Mouse (Mus musculus): ENCODE measurements around the gene Prss21.
A peak's percentile ranks its signal among the peaks of the same experiment; 100 is the strongest.

The Prss21 gene

DNA sequence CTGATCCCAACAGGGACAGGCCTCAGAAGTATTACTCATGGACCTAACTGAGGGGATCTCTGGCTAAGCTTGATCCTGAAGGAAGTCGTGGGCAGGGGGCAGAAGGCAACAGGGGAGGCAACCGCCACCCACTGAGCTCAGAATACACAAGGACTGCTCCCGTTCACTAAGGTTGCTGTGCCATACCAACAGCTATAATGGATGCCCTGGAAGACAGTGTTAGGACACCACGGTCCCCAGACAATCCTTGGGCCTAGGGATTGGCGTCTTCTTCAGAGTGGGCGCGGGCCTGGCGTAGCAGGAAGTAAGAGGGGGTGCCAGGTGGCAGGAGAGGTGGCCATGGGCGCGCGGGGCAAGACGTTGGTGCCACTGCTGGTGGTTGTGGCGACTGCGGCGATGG, at the start of gene Prss21:
Gene Prss21 (plus strand): TSS at position 301 of the 400 bp plus-strand sequence.
- DNase-seq (ENCODE audit: extremely low read depth, low read depth) = no peak

DNA sequence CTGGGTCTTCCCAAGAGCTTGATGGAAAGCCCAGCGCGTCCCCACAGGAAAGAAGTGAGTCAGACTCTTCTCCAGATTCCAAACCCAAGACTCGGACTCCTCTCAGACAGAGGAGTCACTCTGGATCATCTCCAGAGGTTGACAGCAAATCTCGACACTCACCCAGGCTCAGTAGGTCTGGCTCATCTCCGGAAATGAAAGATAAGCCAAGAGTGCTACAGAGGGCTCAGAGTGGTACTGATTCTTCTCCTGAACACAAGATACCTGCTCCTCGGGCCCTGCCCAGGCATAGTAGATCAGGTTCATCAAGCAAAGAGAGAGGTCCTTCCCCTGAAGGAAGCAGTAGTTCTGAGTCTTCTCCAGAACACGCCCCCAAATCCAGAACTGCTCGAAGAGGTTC, 49.3 kb upstream of the Prss21 start:
- DNase-seq (ENCODE audit: extremely low read depth, low read depth) = no peak

- no peak for DNase-seq (ENCODE audit: extremely low read depth, low read depth)
These were observed 48.6 kb upstream of the Prss21 start for GRCm38 (mm10) chr17:23819235-23819634.

DNA sequence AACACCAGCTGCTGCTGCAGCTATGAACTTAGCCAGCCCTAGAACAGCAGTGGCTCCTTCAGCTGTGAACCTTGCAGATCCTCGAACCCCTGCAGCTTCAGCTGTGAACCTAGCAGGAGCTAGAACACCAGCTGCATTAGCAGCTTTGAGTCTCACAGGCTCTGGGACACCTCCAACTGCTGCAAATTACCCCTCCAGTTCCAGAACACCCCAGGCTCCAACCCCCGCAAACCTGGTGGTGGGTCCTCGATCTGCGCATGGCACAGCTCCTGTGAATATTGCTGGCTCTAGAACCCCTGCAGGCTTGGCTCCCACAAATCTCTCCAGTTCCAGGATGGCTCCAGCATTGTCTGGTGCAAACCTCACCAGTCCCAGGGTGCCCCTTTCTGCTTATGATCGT, 47.1 kb upstream of the Prss21 start:
- DNase-seq (ENCODE audit: extremely low read depth, low read depth) = no peak

DNA sequence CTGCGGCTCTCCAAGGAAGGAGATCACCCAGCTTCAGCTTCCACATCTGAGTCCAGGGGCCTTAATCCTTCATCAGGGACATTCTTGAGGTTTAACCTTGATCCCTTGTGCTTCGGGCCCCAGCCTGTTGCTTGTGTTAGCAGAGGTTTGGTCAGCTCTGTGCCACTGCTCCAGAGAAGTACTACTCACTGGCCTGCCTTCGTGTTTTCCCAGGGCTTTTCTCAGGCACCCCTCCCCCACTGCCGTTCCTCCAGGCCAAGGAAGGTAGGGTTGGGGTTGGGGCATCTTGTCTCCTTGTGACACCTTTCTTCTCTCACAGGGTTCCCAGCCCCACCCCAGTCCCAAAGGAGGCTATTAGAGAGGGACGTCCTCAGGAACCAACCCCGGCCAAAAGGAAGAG, 45.8 kb upstream of the Prss21 start:
- no peak for DNase-seq (ENCODE audit: extremely low read depth, low read depth)

GRCm38 (mm10) chr17:23823018-23823417, 44.8 kb upstream of the Prss21 start:
- DNase-seq (ENCODE audit: extremely low read depth, low read depth) = no peak

DNA sequence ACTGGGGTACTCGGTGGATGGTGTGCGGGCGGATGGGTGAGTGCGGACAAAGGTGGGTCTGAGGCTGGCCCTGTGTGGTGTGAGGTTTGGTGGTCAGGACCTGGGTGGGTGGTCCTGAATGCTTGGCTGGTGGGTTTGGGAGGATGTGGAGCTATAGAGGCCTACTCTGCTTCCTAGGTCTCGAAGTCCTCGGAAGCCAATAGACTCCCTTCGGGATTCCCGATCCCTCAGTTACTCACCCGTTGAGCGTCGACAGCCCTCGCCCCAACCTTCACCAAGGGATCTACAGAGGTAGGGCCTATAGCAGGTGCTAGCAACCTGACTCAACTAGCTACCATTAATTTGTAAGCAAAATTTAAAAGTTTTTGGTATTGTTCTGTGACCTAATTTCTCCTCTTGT, 44.2 kb upstream of the Prss21 start:
- no peak for DNase-seq (ENCODE audit: extremely low read depth, low read depth)

GRCm38 (mm10) chr17:23825591-23825990, 42.3 kb upstream of the Prss21 start:
- DNase-seq (ENCODE audit: extremely low read depth, low read depth) = no peak

DNA sequence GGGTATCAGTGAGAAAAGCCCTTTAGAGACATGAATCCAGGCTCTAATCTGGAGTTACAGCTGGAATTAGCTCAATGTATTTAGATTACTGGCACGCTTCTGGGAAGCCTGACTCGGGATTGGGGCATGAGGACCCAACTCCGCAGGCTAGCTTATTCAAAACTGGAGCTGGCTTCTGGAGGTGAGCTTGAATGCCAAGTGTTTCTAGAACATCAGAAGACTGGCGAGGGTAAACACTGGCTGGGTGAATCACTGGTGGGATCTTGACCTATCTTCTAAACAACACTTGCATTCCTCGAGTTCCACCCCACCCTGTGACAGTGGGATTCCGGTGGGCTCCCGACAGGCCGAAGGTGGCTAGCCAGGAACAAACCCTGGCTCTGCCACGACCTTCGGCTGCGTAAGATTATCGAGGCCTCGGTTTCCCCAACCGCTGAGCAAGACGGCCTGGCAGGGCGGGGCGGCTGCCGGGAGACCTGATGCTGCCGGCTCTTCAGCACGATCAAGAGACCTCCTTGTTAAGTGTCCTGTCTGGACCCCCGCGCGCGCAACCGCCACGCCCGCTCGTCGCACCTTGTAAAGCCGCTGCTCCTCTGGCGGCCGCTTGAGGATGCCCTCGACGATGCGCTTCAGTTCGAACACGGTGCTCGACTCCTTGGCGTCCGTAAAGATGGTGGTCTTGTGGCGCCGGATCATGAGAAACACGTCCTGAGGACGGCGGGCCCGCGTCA, 39.4 kb upstream of the Prss21 start:
- DNase-seq (ENCODE audit: extremely low read depth, low read depth) = no peak

- peak; percentile 76 for DNase-seq (ENCODE audit: extremely low read depth, low read depth)
These were observed 38.7 kb upstream of the Prss21 start, which contains the start of gene Elob for GRCm38 (mm10) chr17:23829064-23829619. Gene Elob, minus strand, starts transcription at chr17:23829136.

GRCm38 (mm10) chr17:23831201-23831600, 36.7 kb upstream of the Prss21 start:
- DNase-seq (ENCODE audit: extremely low read depth, low read depth) = no peak

DNA sequence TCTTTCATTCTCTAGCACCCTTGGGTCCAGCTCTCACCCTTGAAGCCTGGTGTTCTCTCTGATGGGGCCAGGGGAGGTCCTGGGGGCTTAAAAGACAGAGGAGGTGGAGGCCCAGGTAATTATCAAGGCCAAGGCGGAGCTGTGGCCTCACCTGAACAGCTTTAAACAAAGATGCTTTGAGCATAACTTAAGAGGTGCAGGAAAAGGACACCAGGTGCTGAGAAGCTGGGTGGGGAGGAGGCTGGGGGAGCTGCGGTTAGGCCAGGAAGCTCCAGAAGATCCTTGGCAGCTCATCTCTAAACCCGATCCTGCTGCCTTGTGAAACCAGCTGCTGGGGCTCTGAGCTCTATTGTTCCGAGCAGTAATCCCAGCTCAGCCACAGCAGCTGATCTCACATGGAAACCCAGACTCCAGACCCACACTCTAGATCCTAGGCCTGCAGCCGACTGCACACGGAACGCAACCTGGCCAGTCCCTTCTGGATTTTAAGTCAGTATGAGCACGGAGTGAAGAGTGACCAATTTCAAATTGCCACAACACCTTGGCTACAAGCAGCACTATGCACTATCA, 31.8 kb upstream of the Prss21 start, which contains the start of gene Prss33:
Gene Prss33 (minus strand): TSS at position 51 of the 570 bp plus-strand sequence.
- no peak for DNase-seq (ENCODE audit: extremely low read depth, low read depth)

GRCm38 (mm10) chr17:23841145-23841544, 26.7 kb upstream of the Prss21 start:
- DNase-seq (ENCODE audit: extremely low read depth, low read depth) = peak; percentile 71

DNA sequence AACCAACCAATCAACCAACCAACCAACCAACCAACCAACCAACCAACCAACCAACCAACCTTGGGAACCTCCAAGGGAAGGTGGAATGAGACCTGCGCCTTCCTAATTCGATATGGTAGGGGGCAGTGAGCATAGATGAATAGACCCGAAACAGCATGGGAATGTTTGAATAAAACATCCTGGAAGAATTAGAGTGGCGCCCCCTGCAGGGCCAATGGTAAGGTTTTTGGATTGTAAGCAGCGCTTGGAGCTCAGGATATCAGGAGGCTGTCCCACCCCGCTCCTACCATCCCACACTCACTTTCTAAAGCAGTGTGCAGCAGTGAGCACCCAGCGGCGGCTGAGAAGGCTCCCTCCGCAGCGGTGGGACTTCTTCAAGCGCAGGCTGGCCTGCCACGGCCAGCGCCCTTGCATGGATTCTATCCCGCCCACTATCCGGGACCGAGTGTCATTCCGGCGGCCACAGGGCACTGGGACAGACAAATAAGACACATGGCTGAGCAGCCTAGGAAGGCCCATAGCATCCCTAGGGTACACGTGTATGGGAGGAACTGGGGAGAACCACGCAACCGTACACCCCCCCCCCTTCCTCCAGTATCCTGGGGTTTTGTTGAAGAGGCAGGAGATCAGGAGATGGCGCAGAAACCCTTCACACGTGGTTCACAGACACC, 24.6 kb upstream of the Prss21 start:
- DNase-seq (ENCODE audit: extremely low read depth, low read depth) = peak; percentile 46

GRCm38 (mm10) chr17:23843812-23844273, 24.0 kb upstream of the Prss21 start, which contains the start of the genes Prss32 and Prss41:
Gene Prss32, plus strand, starts transcription at chr17:23843855.
Gene Prss41, minus strand, starts transcription at chr17:23844172.
- peak; percentile 61 for DNase-seq (ENCODE audit: extremely low read depth, low read depth)

GRCm38 (mm10) chr17:23850028-23850427, 17.8 kb upstream of the Prss21 start:
- no peak for DNase-seq (ENCODE audit: extremely low read depth, low read depth)

DNA sequence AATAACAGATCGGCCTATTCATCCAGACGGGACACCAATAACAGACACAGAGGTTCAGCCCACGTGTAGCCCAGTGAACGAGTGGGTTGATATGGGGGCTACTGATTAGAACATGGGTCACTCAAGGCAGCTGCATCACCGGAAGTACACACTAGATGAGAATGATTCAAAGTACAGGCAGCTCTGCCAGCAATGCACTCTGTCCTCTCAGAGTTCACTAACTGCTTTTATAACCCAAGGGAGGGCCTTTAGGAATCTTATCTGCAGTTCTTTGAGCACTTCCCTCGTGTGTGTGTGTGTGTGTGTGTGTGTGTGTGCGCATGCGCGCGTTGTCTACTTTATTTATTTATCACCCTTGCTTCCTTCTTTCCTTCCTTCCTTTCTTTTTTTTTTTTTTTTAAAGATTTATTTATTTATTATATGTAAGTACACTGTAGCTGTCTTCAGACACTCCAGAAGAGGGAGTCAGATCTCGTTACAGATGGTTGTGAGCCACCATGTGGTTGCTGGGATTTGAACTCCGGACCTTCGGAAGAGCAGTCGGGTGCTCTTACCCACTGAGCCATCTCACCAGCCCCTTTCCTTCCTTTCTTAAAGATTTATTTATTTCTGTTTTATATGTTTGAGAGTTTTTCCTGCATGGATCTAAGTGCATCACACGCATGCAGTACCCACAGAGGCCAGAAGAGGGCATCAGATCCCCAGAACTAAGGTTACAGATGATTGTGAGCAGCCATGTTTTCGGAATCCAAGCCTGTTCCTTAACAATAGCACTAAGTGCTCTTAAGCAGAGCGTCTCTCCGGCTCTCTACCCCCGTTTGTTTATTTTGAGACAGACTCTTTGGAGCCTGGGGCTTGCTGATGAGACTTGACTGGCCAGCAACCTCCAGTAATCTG, 16.8 kb upstream of the Prss21 start:
- peak; percentile 70 for DNase-seq (ENCODE audit: extremely low read depth, low read depth)

DNA sequence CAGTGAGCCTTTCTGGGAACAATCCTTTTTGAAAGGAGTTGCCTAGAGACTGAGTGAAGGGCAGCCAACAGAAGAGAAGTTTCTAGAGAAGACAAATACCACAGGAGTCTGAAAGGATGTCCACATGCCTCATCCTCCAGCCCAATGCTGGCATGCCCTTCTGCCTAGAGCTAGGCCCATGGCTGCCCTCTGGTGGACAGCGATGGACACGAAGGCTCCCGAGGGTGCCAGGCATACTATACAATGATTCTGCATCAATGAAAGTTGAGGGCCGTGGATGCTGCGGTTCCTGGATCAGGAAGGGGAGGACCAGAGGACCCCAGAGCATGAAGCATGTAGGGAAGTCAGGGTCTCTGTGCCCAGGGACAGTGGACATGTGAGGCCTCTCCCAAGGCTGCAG, 14.6 kb upstream of the Prss21 start:
- peak; percentile 12 for DNase-seq (ENCODE audit: extremely low read depth, low read depth)

- DNase-seq (ENCODE audit: extremely low read depth, low read depth) = no peak
These were observed 13.6 kb upstream of the Prss21 start for GRCm38 (mm10) chr17:23854229-23854765.

DNA sequence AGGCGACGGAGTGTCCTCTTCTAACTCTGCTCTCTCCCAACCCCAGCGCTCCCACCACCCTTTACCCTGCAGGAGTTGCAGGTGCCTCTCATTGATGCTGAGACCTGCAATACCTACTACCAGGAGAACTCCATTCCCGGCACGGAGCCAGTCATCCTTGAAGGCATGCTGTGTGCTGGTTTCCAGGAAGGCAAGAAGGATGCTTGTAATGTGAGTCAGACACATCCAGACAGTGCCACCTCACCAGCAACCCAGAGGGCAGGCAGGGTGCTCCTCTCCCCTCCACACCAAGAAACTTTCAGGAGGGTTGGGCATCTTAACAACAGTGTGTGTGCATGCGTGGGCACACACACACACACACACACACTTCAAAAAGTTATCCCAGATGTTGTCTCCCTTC, 10.7 kb upstream of the Prss21 start:
- DNase-seq (ENCODE audit: extremely low read depth, low read depth) = no peak

GRCm38 (mm10) chr17:23857913-23858312, 9.9 kb upstream of the Prss21 start:
- no peak for DNase-seq (ENCODE audit: extremely low read depth, low read depth)

Data from MEL-GATA-1-ER (cell line).